Mouse (Mus musculus) ES-E14 (cell line): ENCODE measurements around the gene Olfml1. TPM values are rescaled to one million over a fixed set of nuclear protein-coding genes. Genes with fewer than 3 reads are reported as not detected.

Experiments used
- DNase-seq: peaks from one replicate; pipeline ENCODE4 v3.0.0-alpha.2; 2013; ENCODE audit warnings: low read depth, low spot score
- H3K27ac ChIP-seq: 2 replicates; pipeline ENCODE4 v1.5.1; 2012; ENCODE audit warnings: low read depth, mild to moderate bottlenecking, low read length, moderate library complexity, mixed read lengths; ENCODE audit not compliant: poor library complexity, insufficient read depth, severe bottlenecking
- H3K36me3 ChIP-seq: 2 replicates; pipeline ENCODE4 v1.6.1; 2012; ENCODE audit warnings: mild to moderate bottlenecking, low read length, moderate library complexity, mixed read lengths; ENCODE audit not compliant: control insufficient read depth, poor library complexity, insufficient read depth, severe bottlenecking
- H3K4me1 ChIP-seq, 2 experiments: fragments of 150-350 bp in 1 of 2; sonication (generic) in 1 of 2; 2 replicates each; pipeline ENCODE4 v1.6.1; 2012; ENCODE audit warnings: low read length in 2 of 2, mild to moderate bottlenecking in 1 of 2, mixed read lengths in 1 of 2; ENCODE audit not compliant: control insufficient read depth in 2 of 2, insufficient read depth in 2 of 2, poor library complexity in 1 of 2
- H3K4me3 ChIP-seq, 2 experiments: fragments of 150-350 bp in 1 of 2; sonication (generic) in 1 of 2; 2 replicates each; pipeline ENCODE4 v1.5.1; 2012; ENCODE audit warnings: low read length in 2 of 2, low read depth in 1 of 2, mild to moderate bottlenecking in 1 of 2, mixed read lengths in 1 of 2; ENCODE audit not compliant: insufficient read depth in 1 of 2, poor library complexity in 1 of 2, severe bottlenecking in 1 of 2
- H3K9ac ChIP-seq: 2 replicates; pipeline ENCODE4 v1.6.1; 2012; ENCODE audit warnings: low read depth, mild to moderate bottlenecking, low read length, mixed read lengths; ENCODE audit not compliant: poor library complexity, insufficient read depth, severe bottlenecking
- H3K9me3 ChIP-seq: fragments of 150-350 bp; sonication (generic); 2 replicates; pipeline ENCODE4 v1.6.1; 2012; ENCODE audit warnings: low read depth, mild to moderate bottlenecking, low read length; ENCODE audit not compliant: control insufficient read depth, insufficient read depth
- CHD2 ChIP-seq: IDR thresholded peaks from 2 replicates; pipeline ENCODE4 v1.6.1; 2014; ENCODE audit warnings: mild to moderate bottlenecking, low read depth, low read length, inconsistent platforms
- HCFC1 ChIP-seq: IDR thresholded peaks from 2 replicates; pipeline ENCODE4 v1.6.1; 2012; ENCODE audit warnings: low read length, inconsistent platforms, borderline replicate concordance; ENCODE audit not compliant: insufficient read depth
- MAFK ChIP-seq: IDR thresholded peaks from 2 replicates; pipeline ENCODE4 v1.6.1; 2014; ENCODE audit warnings: mild to moderate bottlenecking, low read depth, low read length, inconsistent platforms; ENCODE audit not compliant: insufficient read depth
- ZC3H11A ChIP-seq: IDR thresholded peaks from 2 replicates; pipeline ENCODE4 v1.6.1; 2012; ENCODE audit warnings: low read depth, mild to moderate bottlenecking, inconsistent platforms, low read length, borderline replicate concordance
- ZNF384 ChIP-seq: IDR thresholded peaks from 2 replicates; pipeline ENCODE4 v1.6.1; 2012; ENCODE audit warnings: low read depth, low read length, inconsistent platforms
- in situ Hi-C, 2 experiments: fragments of 600-800 bp; cut with MboI; formaldehyde crosslinking; loops; one replicate each; pipeline ENCODE4 v1.15.1; 2025; ENCODE audit warnings: low sequenced_read_pairs in 2 of 2, inconsistent platforms in 1 of 2; ENCODE audit not compliant: unreplicated experiment in 2 of 2
- total RNA-seq: library from RNA; depleted of rRNA; stranded (reverse); fragments of 300-350 nt; gene quantifications from 2 replicates; pipeline ENCODE4 v1.2.3, GENCODE M21; 2012

The Olfml1 gene
- total RNA-seq, 1 experiment = 0.94 TPM

DNA sequence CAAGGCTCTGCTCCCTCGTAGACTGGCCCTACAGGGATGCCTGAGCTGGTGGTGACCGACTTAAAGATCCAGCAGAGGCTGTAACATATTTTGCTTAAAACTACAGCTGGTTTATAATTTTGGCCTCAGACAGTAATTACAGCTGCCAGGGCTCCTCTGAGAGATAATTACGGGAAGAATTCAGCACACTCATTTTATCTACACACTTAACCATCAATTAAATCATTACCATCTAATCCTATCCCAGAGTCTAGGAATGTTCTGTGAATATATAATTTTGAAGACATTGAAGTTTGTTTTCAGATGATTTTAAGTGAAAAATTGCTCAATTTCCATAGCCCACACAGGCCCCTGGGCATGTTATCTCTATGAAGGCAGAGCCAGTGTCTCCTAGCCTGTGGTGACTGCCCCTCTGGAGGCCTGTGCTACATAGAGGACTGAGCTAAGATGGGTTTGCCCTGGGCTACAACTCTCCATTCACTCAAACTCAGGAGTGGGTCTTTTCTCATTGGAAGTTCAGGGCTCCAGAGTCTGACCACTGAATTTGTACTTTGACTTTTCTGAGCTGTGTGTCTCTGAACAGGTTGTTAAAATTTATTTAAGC, 39.0 kb upstream of the Olfml1 start:
- no peak for DNase-seq
- no peak overlapping the region for H3K4me3 ChIP-seq
- H3K9me3 ChIP-seq = no peaks in the 10 kb centered on the region
- H3K4me1 ChIP-seq = no peaks in the 10 kb centered on the region
- TF ChIP-seq MAFK (no peak), HCFC1 (no peak), ZC3H11A (no peak), ZNF384 (no peak), CHD2 (no peak)
- in situ Hi-C loops = loop anchor here in 1 of 2 experiments (10.0 kb wide), 1 partner anchor 313 kb away; no protein-coding TSS in a partner anchor
- no peak overlapping the region for H3K27ac ChIP-seq
- no peak overlapping the region for H3K9ac ChIP-seq
- H3K36me3 ChIP-seq = no peaks in the 10 kb centered on the region

DNA sequence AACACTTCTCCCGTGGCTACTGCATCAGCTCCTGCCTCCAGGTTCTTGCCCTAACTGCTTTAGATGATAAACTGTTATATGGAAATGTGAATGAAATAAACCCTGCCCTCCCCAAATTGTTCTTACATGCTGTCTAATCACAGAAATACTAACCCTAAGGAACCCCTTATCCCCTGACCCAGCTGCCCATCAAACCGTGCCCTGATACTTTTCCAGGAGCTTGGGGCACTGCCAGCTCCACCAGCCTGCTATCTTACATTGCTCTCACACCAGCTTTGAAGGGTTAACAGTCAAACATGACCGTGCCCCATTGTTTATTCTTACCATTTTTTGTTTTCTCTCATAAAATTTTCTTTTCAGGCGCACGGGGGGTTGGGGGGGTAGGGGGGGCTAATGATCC, 37.9 kb upstream of the Olfml1 start:
- Histone ChIP-seq H3K4me1 (no peaks in the 10 kb centered on the region), H3K9me3 (no peaks in the 10 kb centered on the region), H3K27ac (no peak overlapping the region), H3K36me3 (no peaks in the 10 kb centered on the region), H3K9ac (no peak overlapping the region), H3K4me3 (no peak overlapping the region)
- in situ Hi-C loops = loop anchor here in 1 of 2 experiments (10.0 kb wide), 1 partner anchor 315 kb away; no protein-coding TSS in a partner anchor
- DNase-seq = no peak
- TF ChIP-seq ZC3H11A (no peak), CHD2 (no peak), HCFC1 (no peak), ZNF384 (no peak), MAFK (no peak)

DNA sequence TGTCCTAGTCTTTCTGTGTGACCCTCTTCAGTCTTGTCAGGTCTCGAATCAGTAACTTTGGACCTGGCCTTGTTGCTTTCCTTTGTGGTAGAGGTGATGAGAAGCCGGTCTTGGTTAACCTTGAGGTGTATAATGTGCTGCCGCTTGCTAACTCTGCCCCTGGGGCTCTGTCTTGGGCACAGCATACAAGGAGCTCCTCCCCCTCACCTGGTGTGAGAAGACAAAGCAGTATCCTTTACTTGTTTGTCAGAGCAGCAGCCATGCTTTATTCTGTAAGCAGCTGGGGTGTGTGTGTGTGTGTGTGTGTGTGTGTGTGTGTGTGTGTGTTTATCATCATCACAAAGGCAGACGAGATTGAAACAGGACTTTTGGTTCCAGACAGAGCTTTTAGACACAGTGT, 31.9 kb upstream of the Olfml1 start:
- in situ Hi-C loops = no loop called here

DNA sequence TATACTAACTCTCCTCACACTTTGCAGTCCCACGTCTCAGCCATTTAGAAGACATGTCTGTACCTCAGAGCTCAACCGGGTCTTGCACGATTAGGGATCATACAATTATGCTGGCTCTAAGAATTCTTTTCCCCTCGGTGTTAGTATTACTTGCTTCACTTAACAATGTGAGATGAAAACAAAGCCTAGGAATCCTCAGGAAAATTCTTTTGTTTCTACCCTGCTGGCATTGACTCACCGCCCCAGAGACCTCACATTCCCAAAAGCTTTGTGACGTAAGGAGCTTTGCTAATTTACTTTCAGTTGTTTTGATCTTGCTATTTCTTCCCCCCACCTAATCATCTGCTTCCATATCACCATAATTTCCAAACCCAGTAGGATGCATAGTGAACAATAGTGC, 30.7 kb upstream of the Olfml1 start:
- H3K4me1 ChIP-seq = peaks cover 0 to 4% of the 10 kb centered on the region in 2 experiments; a peak in 1 of 4 replicates
- H3K4me3 ChIP-seq = no peak overlapping the region
- TF ChIP-seq MAFK (no peak), CHD2 (no peak), ZC3H11A (no peak), ZNF384 (no peak), HCFC1 (no peak)
- DNase-seq = no peak
- in situ Hi-C loops = no loop called here
- H3K9me3 ChIP-seq = no peaks in the 10 kb centered on the region
- H3K9ac ChIP-seq = no peak overlapping the region
- H3K36me3 ChIP-seq = no peaks in the 10 kb centered on the region
- H3K27ac ChIP-seq = no peak overlapping the region

More for the DNA sequence above, 31.9 kb upstream of the Olfml1 start:
- Histone ChIP-seq H3K27ac (0 out of 2 replicates have a peak overlapping the region, but pooled peaks have one; percentile 2), H3K36me3 (no peaks in the 10 kb centered on the region), H3K9ac (no peak overlapping the region), H3K9me3 (no peaks in the 10 kb centered on the region), H3K4me3 (no peak overlapping the region), H3K4me1 (peaks cover 0 to 4% of the 10 kb centered on the region in 2 experiments; a peak in 1 of 4 replicates)
- DNase-seq = no peak
- TF ChIP-seq MAFK (no peak), HCFC1 (no peak), ZNF384 (no peak), CHD2 (no peak), ZC3H11A (no peak)
